Mouse (Mus musculus) liver, embryonic 14.5 days (tissue): ENCODE measurements around the gene Vav2. TPM values are rescaled to one million over a fixed set of nuclear protein-coding genes. Genes with fewer than 3 reads are reported as not detected.
A peak's percentile ranks its signal among the peaks of the same experiment; 100 is the strongest.

Experiments
- ATAC-seq: fragments of 200-750 bp; cut with Nextera tagmentation; 2 replicates; pipeline ENCODE4 v1.8.0; 2017; ENCODE audit warnings: moderate number of reproducible peaks, mild to moderate bottlenecking, moderate library complexity; ENCODE audit not compliant: insufficient read depth
- DNase-seq, 3 experiments: peaks; one replicate each; pipeline ENCODE4 v3.0.0-alpha.2; 2012 to 2013; ENCODE audit warnings: low read depth in 3 of 3, low spot score in 3 of 3
- H3K27ac ChIP-seq: fragments of 300-500 bp; sonication (generic); 2 replicates; pipeline ENCODE4 v1.5.1; 2014; ENCODE audit warnings: moderate library complexity, mild to moderate bottlenecking, control low read depth, inconsistent platforms
- H3K27me3 ChIP-seq: fragments of 300-500 bp; sonication (generic); 2 replicates; pipeline ENCODE4 v1.6.1; 2014; ENCODE audit warnings: mild to moderate bottlenecking, low read length, moderate library complexity; ENCODE audit not compliant: control insufficient read depth, insufficient read depth
- H3K36me3 ChIP-seq: fragments of 300-500 bp; sonication (generic); replicated peaks from 2 replicates; pipeline ENCODE4 v1.6.1; 2014; ENCODE audit warnings: low read depth; ENCODE audit not compliant: control insufficient read depth, insufficient read depth
- H3K4me1 ChIP-seq, 2 experiments: fragments of 200-500 bp in 1 of 2; fragments of 300-500 bp in 1 of 2; sonication (generic) in 1 of 2; replicated peaks; 2 replicates each; pipeline ENCODE4 v1.6.1; 2012 to 2014; ENCODE audit warnings: antibody characterized with exemption in 1 of 2, inconsistent platforms in 1 of 2, low read length in 1 of 2; ENCODE audit not compliant: control insufficient read depth in 2 of 2, insufficient read depth in 2 of 2
- H3K4me2 ChIP-seq: fragments of 300-500 bp; sonication (generic); 2 replicates; pipeline ENCODE4 v1.6.1; 2014; ENCODE audit warnings: low read depth, mild to moderate bottlenecking, control low read depth, moderate library complexity
- H3K4me3 ChIP-seq, 2 experiments: fragments of 200-500 bp in 1 of 2; fragments of 300-500 bp in 1 of 2; sonication (generic) in 1 of 2; 2 replicates each; pipeline ENCODE4 v1.5.1; 2012 to 2014; ENCODE audit warnings: low read depth in 2 of 2, low read length in 2 of 2, mild to moderate bottlenecking in 2 of 2, control low read depth in 1 of 2, inconsistent platforms in 1 of 2, moderate library complexity in 1 of 2; ENCODE audit not compliant: insufficient read depth in 1 of 2
- H3K9ac ChIP-seq: fragments of 300-500 bp; sonication (generic); replicated peaks from 2 replicates; pipeline ENCODE4 v1.6.1; 2014; ENCODE audit warnings: mild to moderate bottlenecking, control low read depth, moderate library complexity
- H3K9me3 ChIP-seq: fragments of 300-500 bp; sonication (generic); 2 replicates; pipeline ENCODE4 v1.6.1; 2016; ENCODE audit warnings: low read length, mixed read lengths; ENCODE audit not compliant: control insufficient read depth
- CTCF ChIP-seq: IDR thresholded peaks from 2 replicates; pipeline ENCODE4 v1.5.1; 2016; ENCODE audit warnings: antibody characterized with exemption, low read depth, control low read depth
- EP300 ChIP-seq: IDR thresholded peaks from 2 replicates; pipeline ENCODE4 v1.6.1; 2016; ENCODE audit warnings: antibody characterized with exemption, low read depth
- WGBS: fragments of 180-500 bp; shearing (Covaris S2); extraction: QIAGEN DNeasy Blood & Tissue Kit; methylation state at CpG from one replicate; pipeline ENCODE4 v1.1.7; 2014; ENCODE audit not compliant: insufficient replicate concordance; 5-methylcytosine and 5-hydroxymethylcytosine counted together
- polyA plus RNA-seq, 2 experiments: library from polyadenylated mRNA; depleted of rRNA in 1 of 2; stranded (reverse) in 1 of 2; unstranded in 1 of 2; fragments of >200 nt; fragmentation: Nextera tagmentation in 1 of 2; extraction: Ambion mirVana in 1 of 2; gene quantifications; 2 replicates each; pipeline versions ENCODE4 v1.2.1 to v1.2.3; 2012 to 2014

Vav2 gene
- polyA plus RNA-seq, 2 experiments, result 2.8 to 5.8 TPM

- Histone ChIP-seq H3K27me3 (peaks cover 19% of the 10 kb centered on the region), H3K4me1 (peaks cover 0 to 11% of the 10 kb centered on the region in 2 experiments; a peak in 2 of 4 replicates), H3K36me3 (no peaks in the 10 kb centered on the region), H3K4me3 (peak overlapping the region; percentile 65 to 66), H3K9me3 (no peaks in the 10 kb centered on the region), H3K4me2 (peak overlapping the region; percentile 90), H3K27ac (no peak overlapping the region), H3K9ac (no peak overlapping the region)
- DNase-seq (no peak), ATAC-seq (no peak)
- no peak for TF ChIP-seq EP300
- TF ChIP-seq CTCF, result no peak
- 11% methylated on average over 20 of the region's 20 CpGs for WGBS
Observed at GRCm38 (mm10) chr2:27425161-27425611, 1.6 kb downstream of the Vav2 start.

- Histone ChIP-seq H3K9ac (no peak overlapping the region), H3K4me1 (peaks cover 3 to 20% of the 10 kb centered on the region in 2 experiments; a peak in 2 of 4 replicates), H3K36me3 (no peaks in the 10 kb centered on the region), H3K27me3 (peaks cover 19% of the 10 kb centered on the region), H3K27ac (no peak overlapping the region), H3K4me2 (no peak overlapping the region), H3K4me3 (no peak overlapping the region), H3K9me3 (no peaks in the 10 kb centered on the region)
- DNase-seq (no peak), ATAC-seq (no peak)
- TF ChIP-seq CTCF (no peak), EP300 (no peak)
- 76% methylated on average over 7 of the region's 7 CpGs for WGBS
Observed at GRCm38 (mm10) chr2:27423596-27423995, 3.2 kb downstream of the Vav2 start.

GRCm38 (mm10) chr2:27421293-27422068 is 5.4 kb downstream of the Vav2 start:
- Histone ChIP-seq H3K4me3 (no peak overlapping the region), H3K27ac (no peak overlapping the region), H3K9me3 (no peaks in the 10 kb centered on the region), H3K9ac (no peak overlapping the region), H3K4me2 (no peak overlapping the region), H3K4me1 (peaks cover 10 to 27% of the 10 kb centered on the region in 2 experiments; a peak in 3 of 4 replicates), H3K27me3 (peaks cover 18% of the 10 kb centered on the region), H3K36me3 (no peaks in the 10 kb centered on the region)
- DNase-seq (no peak), ATAC-seq (no peak)
- TF ChIP-seq CTCF (no peak), EP300 (no peak)
- WGBS, result 61% methylated on average over 20 of the region's 20 CpGs

GRCm38 (mm10) chr2:27418577-27419070 is 8.2 kb downstream of the Vav2 start:
- Histone ChIP-seq H3K27me3 (no peaks in the 10 kb centered on the region), H3K4me1 (peaks cover 14 to 49% of the 10 kb centered on the region in 2 experiments), H3K27ac (no peak overlapping the region), H3K9me3 (no peaks in the 10 kb centered on the region), H3K4me3 (no peak overlapping the region), H3K9ac (no peak overlapping the region), H3K36me3 (no peaks in the 10 kb centered on the region), H3K4me2 (no peak overlapping the region)
- ATAC-seq, result no peak
- no peak for TF ChIP-seq CTCF
- TF ChIP-seq EP300, result no peak
- no peak for DNase-seq
- 15% methylated on average over 6 of the region's 6 CpGs for WGBS

DNA sequence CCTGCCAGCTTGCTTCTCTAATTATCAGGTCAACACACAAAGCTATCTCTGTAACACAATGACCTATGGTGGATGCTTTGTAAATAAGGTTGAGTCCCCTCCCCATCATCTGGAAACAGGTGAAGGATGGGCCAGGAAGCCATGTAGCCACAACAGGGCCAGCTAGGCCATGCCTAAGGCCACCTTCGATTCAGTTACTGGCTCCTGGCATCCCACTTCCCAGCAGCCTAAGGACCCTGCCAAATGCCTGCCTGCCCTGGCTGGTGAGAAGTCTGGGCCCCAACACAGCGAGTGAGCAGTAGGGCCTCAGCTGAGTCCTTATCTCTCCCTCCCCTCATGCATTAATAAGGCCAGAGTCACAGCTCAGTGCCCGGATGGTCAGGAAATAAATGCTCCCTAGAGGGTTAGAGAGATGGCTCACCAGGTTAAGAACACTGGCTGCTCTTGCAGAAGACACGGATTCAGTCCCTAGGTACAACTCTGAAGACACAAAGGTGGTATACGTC is 9.1 kb downstream of the Vav2 start:
- no peak overlapping the region for H3K27ac ChIP-seq
- H3K4me2 ChIP-seq, result no peak overlapping the region; the same call in 1 of the 2 replicates
- TF ChIP-seq EP300 (no peak), CTCF (no peak)
- 29% methylated on average over 5 of the region's 5 CpGs for WGBS
- H3K9me3 ChIP-seq, result no peaks in the 10 kb centered on the region
- ATAC-seq, result peak; percentile 64
- DNase-seq, result no peak
- H3K4me1 ChIP-seq, result peaks cover 14 to 49% of the 10 kb centered on the region in 2 experiments
- no peak overlapping the region for H3K9ac ChIP-seq
- no peaks in the 10 kb centered on the region for H3K36me3 ChIP-seq
- H3K4me3 ChIP-seq, result no peak overlapping the region
- H3K27me3 ChIP-seq, result no peaks in the 10 kb centered on the region
